Mouse (Mus musculus) ES-E14 (cell line): ENCODE data around the gene Themis2. TPM values are rescaled to one million over a fixed set of nuclear protein-coding genes. Genes with fewer than 3 reads are reported as not detected.
"Not testable (repeated sequence)": the region's sequence is repeated elsewhere in the genome, so short reads cannot be mapped to it uniquely, and the experiment has no call there.

Experiments used
- DNase-seq: peaks from one replicate; pipeline ENCODE4 v3.0.0-alpha.2; 2013; ENCODE audit warnings: low read depth, low spot score
- H3K27ac ChIP-seq: 2 replicates; pipeline ENCODE4 v1.5.1; 2012; ENCODE audit warnings: low read depth, mild to moderate bottlenecking, low read length, moderate library complexity, mixed read lengths; ENCODE audit not compliant: poor library complexity, insufficient read depth, severe bottlenecking
- H3K36me3 ChIP-seq: 2 replicates; pipeline ENCODE4 v1.6.1; 2012; ENCODE audit warnings: mild to moderate bottlenecking, low read length, moderate library complexity, mixed read lengths; ENCODE audit not compliant: control insufficient read depth, poor library complexity, insufficient read depth, severe bottlenecking
- H3K4me1 ChIP-seq, 2 experiments: fragments of 150-350 bp in 1 of 2; sonication (generic) in 1 of 2; 2 replicates each; pipeline ENCODE4 v1.6.1; 2012; ENCODE audit warnings: low read length in 2 of 2, mild to moderate bottlenecking in 1 of 2, mixed read lengths in 1 of 2; ENCODE audit not compliant: control insufficient read depth in 2 of 2, insufficient read depth in 2 of 2, poor library complexity in 1 of 2
- H3K4me3 ChIP-seq, 2 experiments: fragments of 150-350 bp in 1 of 2; sonication (generic) in 1 of 2; 2 replicates each; pipeline ENCODE4 v1.5.1; 2012; ENCODE audit warnings: low read length in 2 of 2, low read depth in 1 of 2, mild to moderate bottlenecking in 1 of 2, mixed read lengths in 1 of 2; ENCODE audit not compliant: insufficient read depth in 1 of 2, poor library complexity in 1 of 2, severe bottlenecking in 1 of 2
- H3K9ac ChIP-seq: 2 replicates; pipeline ENCODE4 v1.6.1; 2012; ENCODE audit warnings: low read depth, mild to moderate bottlenecking, low read length, mixed read lengths; ENCODE audit not compliant: poor library complexity, insufficient read depth, severe bottlenecking
- H3K9me3 ChIP-seq: fragments of 150-350 bp; sonication (generic); 2 replicates; pipeline ENCODE4 v1.6.1; 2012; ENCODE audit warnings: low read depth, mild to moderate bottlenecking, low read length; ENCODE audit not compliant: control insufficient read depth, insufficient read depth
- CHD2 ChIP-seq: IDR thresholded peaks from 2 replicates; pipeline ENCODE4 v1.6.1; 2014; ENCODE audit warnings: mild to moderate bottlenecking, low read depth, low read length, inconsistent platforms
- HCFC1 ChIP-seq: IDR thresholded peaks from 2 replicates; pipeline ENCODE4 v1.6.1; 2012; ENCODE audit warnings: low read length, inconsistent platforms, borderline replicate concordance; ENCODE audit not compliant: insufficient read depth
- MAFK ChIP-seq: IDR thresholded peaks from 2 replicates; pipeline ENCODE4 v1.6.1; 2014; ENCODE audit warnings: mild to moderate bottlenecking, low read depth, low read length, inconsistent platforms; ENCODE audit not compliant: insufficient read depth
- ZC3H11A ChIP-seq: IDR thresholded peaks from 2 replicates; pipeline ENCODE4 v1.6.1; 2012; ENCODE audit warnings: low read depth, mild to moderate bottlenecking, inconsistent platforms, low read length, borderline replicate concordance
- ZNF384 ChIP-seq: IDR thresholded peaks from 2 replicates; pipeline ENCODE4 v1.6.1; 2012; ENCODE audit warnings: low read depth, low read length, inconsistent platforms
- in situ Hi-C, 2 experiments: fragments of 600-800 bp; cut with MboI; formaldehyde crosslinking; loops; one replicate each; pipeline ENCODE4 v1.15.1; 2025; ENCODE audit warnings: low sequenced_read_pairs in 2 of 2, inconsistent platforms in 1 of 2; ENCODE audit not compliant: unreplicated experiment in 2 of 2
- total RNA-seq: library from RNA; depleted of rRNA; stranded (reverse); fragments of 300-350 nt; gene quantifications from 2 replicates; pipeline ENCODE4 v1.2.3, GENCODE M21; 2012

The Themis2 gene
- total RNA-seq, 1 experiment = 1.1 TPM

GRCm38 (mm10) chr4:132774905-132775304, 21.3 kb downstream of the Themis2 start:
- no peak for TF ChIP-seq HCFC1
- no peak for TF ChIP-seq CHD2
- no peak for TF ChIP-seq ZNF384
- H3K9ac ChIP-seq = no peak overlapping the region
- in situ Hi-C loops = loop anchor here in 1 of 2 experiments (5.0 kb wide), 1 partner anchor 57 kb away; no protein-coding TSS in a partner anchor
- no peak for DNase-seq
- no peak overlapping the region for H3K27ac ChIP-seq
- H3K36me3 ChIP-seq = peaks cover 81% of the 10 kb centered on the region
- H3K4me3 ChIP-seq = no peak overlapping the region
- H3K9me3 ChIP-seq = no peaks in the 10 kb centered on the region
- no peaks in the 10 kb centered on the region for H3K4me1 ChIP-seq

DNA sequence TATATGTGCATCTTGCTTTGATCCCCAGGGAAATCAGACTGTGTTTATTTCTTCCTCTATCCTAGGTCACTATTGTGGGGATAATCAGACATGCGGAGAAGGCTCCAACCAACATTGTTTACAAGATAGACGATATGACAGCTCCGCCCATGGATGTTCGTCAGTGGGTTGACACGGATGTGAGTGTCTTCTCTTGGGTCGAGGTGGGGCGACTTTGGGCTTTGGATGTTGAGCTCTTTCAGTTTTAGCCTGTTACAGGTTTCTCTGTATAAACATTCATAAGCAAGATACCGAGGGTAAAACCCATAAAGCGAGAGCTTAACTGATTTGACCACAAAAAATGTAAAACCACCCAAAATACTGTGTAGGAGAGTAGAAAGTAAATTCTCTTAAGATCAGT, 24.4 kb downstream of the Themis2 start:
- no peak for TF ChIP-seq ZNF384
- TF ChIP-seq CHD2 = no peak
- TF ChIP-seq ZC3H11A = no peak
- no peak for TF ChIP-seq HCFC1
- no peak for TF ChIP-seq MAFK
- no peak for DNase-seq
- Histone ChIP-seq H3K9ac (no peak overlapping the region), H3K9me3 (no peaks in the 10 kb centered on the region), H3K36me3 (peaks cover 54% of the 10 kb centered on the region), H3K4me3 (no peak overlapping the region), H3K27ac (no peak overlapping the region), H3K4me1 (peaks cover 1 to 2% of the 10 kb centered on the region in 2 experiments; a peak in 2 of 4 replicates)
- in situ Hi-C loops = no loop called here

GRCm38 (mm10) chr4:132767914-132768876, 28.0 kb downstream of the Themis2 start, which contains the start of gene Rpa2:
Rpa2 (plus strand) TSS chr4:132768332.
- peak; percentile 100 for DNase-seq
- Histone ChIP-seq H3K36me3 (peaks cover 26% of the 10 kb centered on the region), H3K4me3 (peak within 1 kb of the TSS; percentile 99 to 100), H3K27ac (peak within 1 kb of the TSS; percentile 96), H3K9me3 (no peaks in the 10 kb centered on the region), H3K4me1 (peaks cover 1 to 2% of the 10 kb centered on the region in 2 experiments; a peak in 2 of 4 replicates), H3K9ac (peak within 1 kb of the TSS; percentile 100)
- in situ Hi-C loops = no loop called here
- TF ChIP-seq MAFK = no peak
- TF ChIP-seq HCFC1 = peak; percentile 89
- peak; percentile 80 for TF ChIP-seq CHD2
- peak; percentile 96 for TF ChIP-seq ZNF384
- TF ChIP-seq ZC3H11A = no peak

- DNase-seq, H3K4me3 ChIP-seq, H3K9me3 ChIP-seq, in situ Hi-C loops, H3K36me3 ChIP-seq, H3K9ac ChIP-seq, H3K4me1 ChIP-seq, H3K27ac ChIP-seq: not testable (repeated sequence)
These were observed 33.1 kb downstream of the Themis2 start for GRCm38 (mm10) chr4:132763125-132763524.

- Histone ChIP-seq H3K4me1 (peaks cover 1 to 4% of the 10 kb centered on the region in 2 experiments; a peak in 2 of 4 replicates), H3K27ac (no peak overlapping the region), H3K9me3 (no peaks in the 10 kb centered on the region), H3K9ac (no peak overlapping the region), H3K36me3 (no peaks in the 10 kb centered on the region), H3K4me3 (no peak overlapping the region)
- DNase-seq = no peak
- TF ChIP-seq MAFK (no peak), ZNF384 (no peak), HCFC1 (no peak), ZC3H11A (no peak), CHD2 (no peak)
- in situ Hi-C loops = no loop called here
These were observed 33.6 kb downstream of the Themis2 start for GRCm38 (mm10) chr4:132762602-132763001.
